Mouse (Mus musculus) WW6 (cell line): ENCODE results near the gene Kif6.

Experiments used
- DNase-seq: peaks from one replicate; pipeline ENCODE4 v3.0.0-alpha.2; 2013; ENCODE audit warnings: low read depth, low spot score

Gene Kif6

DNA sequence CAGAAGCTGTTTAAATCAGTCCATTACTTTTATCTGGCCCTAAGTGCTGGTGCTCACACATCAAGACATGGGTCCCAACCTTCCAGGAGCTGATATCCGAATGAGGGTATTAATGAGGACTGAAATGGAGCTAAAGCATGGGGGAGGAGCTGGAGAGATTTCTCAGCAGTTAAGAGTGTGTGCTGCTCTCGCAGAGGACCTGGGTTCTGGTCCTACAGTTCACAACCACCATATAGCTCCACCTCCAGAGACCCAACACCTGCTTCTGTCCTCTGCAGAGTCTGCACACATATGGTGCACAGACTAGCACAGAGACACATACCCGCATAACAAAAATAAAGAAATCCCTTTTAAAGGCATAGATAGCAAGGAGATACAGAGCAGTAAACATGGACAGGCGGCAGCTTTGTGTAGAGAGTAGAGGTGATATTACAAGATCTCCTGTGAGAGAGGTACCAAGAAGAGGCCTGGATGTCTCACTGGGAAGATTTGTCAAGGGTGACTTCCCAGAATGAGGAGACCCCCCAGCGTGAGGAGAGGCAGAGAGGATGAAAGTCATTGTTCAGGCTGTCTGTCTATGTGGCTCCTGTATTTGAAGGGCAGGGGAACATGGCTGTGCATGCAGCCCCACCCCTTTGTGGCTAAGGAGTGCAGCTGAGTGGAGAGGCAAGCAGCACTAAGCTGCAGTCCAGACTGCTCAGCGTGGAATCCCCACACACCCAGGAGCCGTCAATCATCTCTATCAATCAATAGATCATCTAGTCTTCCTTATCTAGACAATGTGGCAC is 173.4 kb downstream of the Kif6 start:
- DNase-seq = no peak

DNA sequence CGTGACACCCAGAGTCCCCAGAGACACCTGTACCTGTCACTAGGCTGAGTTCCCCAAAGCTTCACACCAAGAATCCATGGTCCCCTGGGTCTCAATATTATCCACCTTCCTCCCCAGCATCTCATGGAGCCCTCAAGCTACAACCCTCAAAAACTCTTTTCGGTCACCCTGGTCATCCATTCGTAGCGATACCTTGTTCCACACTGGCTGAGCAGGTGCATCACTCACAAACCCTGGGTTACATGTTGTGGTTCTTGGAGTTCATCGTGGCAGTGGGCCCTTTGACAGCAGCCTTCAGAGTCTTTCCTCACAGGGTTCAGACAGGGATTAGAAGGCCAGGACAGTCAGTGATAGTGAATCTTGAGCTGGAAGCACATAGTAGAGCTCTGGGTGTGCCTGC is 176.6 kb downstream of the Kif6 start:
- DNase-seq = no peak

DNA sequence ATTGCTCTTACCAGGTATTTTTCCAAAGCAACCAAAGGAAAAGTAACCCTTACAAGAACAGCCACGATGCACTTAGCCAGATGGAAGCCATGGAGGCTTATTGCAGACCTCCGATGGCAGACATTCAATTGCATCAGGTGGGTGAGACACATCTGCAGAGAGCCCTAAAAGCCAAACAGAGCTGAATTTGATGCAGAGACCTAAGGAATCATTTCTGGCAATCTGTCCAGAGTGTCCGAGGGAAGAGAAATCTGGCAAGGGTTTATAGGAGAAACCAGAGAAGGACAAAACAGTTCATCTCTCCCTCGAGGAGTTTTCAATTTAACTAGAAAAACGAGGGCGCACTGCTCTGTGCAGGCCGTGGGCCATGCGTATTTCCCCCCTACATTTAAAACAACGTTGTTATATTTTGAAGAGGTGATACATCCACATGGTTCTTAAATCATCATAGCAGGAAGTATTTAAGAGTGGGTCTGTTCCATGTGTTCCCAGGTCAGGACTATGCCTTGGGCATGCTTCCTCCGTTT is 177.3 kb downstream of the Kif6 start:
- DNase-seq = no peak

DNA sequence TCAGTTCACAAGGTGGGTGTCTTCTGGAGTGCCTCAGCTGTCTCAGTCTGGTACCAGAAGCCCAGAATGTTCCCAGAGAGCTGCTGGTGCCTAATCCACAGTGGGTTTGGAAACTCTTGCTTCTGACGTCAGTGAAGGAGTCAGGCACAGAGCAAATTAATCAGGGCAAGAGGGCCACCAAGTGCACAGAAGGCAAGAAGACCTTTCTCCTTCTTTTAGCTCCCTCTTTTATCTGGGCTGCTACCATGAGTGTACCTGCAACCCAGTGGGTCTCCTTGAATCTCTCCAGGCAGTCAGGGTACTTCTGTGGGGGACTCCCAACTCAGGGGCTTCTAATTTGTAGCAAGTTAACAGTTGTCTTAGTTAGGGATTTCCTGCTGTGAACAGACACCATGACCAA is 178.0 kb downstream of the Kif6 start:
- DNase-seq = no peak

DNA sequence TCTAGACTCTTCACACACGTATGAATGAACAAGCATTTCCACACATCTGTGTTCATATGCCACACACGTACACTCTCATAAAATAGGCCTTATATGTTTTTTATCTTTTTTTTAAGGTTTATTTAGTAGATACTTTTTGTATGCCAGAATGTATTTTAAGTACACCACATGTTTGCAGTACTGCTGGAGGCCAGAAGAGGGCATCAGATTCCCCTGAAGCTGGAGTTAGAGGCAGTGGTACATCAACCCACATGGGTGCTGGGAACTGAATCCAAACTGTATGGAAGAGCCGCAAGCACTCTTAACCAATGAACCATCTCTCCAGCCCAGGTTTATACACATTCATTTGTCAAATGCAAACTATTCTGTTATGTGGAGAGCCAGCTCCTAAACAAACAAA is 179.0 kb downstream of the Kif6 start:
- DNase-seq = no peak

DNA sequence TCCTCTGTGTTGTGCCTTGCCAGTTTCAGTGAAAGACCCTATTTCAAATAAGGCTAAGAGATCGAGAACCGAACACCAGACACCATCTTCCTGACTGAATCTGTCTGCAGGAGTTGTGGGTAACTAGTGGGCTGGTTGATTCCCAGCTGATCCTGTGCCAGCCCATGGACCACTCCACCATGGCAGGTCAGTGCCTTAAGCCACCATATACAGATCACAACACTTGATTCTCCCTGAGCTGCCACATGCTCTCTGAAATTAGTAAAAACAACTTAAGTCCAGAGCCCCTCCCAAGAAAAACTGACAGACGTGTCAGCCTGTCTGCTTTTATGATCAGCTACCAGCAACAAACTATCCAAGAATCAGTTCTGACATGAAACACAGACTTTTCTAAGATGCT is 180.3 kb downstream of the Kif6 start:
- no peak for DNase-seq

DNA sequence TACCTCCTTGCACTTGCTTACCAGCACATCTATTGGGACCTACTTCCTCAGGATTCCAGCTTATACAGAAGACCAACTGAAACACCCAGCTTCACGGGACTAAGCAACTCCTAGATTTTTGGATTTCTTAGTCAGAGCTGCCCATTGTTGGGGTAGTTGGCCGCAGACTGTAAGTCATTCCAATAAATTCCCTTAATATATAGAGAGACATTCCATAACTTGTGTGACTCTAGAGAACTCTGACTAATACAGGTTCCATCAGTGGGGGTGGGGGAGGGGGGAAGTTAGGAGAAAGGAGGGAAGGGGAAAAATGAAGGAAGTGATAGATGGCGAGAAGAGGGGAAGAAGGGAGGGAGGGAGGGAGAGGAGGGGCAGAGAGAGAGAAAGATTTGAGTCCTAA is 181.2 kb downstream of the Kif6 start:
- no peak for DNase-seq

DNA sequence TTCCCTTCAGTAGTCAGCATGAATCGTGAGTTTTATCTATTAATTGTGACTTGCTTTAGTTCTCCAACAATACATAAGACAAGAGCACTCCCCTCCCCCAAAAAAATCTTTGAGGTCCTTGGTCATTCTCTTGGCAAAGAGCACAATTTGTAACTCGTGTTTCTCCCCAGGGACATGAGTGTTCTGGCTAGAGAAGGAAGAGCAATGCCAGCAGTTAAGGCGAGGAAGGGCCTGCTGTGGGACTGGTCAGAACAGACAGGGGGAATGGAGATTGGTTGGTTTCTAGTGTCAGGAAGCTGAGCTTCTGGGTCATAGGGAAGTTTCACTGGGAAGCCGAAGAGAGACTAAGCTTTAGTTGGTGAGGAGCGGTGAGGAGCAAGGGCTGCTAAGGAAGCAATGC is 184.2 kb downstream of the Kif6 start:
- no peak for DNase-seq

DNA sequence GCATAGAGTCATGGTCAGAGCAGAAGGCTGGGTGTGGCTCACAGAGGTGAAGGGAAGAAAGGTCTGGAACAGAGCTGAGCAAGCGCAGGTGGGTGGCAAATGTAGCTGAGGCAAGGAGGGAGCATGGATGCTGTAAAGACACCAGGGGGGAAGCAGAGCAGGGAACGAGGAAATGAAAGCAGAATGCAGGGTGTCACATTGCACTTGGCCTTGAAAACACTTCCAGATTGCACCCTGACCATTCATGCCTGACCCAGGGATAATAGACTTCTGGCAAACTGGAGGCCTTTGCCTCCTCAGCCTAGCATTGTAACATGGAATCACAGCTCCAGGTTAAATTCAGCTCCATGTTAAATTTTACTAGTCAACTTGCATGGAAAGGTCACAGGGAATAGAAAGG is 185.2 kb downstream of the Kif6 start:
- no peak for DNase-seq

DNA sequence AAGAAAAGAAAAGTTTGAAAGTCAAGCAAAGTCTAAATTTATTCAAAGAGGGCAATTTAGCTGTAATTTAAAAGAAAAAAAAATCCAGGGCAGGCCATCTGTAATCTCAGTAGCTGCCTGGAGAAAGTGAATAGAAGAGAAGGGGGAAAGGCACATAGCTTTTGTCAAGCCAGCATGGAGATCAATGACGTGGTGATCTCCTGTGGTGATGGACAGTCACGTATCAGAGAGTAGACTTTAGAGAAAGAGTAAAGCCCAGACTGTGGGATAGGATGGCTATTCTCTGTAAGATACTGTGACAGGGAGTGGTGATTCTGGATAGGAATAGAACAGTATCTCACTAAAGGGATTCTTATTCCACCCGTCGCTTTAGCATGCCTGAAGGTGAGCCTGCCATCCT is 192.5 kb downstream of the Kif6 start:
- no peak for DNase-seq

DNA sequence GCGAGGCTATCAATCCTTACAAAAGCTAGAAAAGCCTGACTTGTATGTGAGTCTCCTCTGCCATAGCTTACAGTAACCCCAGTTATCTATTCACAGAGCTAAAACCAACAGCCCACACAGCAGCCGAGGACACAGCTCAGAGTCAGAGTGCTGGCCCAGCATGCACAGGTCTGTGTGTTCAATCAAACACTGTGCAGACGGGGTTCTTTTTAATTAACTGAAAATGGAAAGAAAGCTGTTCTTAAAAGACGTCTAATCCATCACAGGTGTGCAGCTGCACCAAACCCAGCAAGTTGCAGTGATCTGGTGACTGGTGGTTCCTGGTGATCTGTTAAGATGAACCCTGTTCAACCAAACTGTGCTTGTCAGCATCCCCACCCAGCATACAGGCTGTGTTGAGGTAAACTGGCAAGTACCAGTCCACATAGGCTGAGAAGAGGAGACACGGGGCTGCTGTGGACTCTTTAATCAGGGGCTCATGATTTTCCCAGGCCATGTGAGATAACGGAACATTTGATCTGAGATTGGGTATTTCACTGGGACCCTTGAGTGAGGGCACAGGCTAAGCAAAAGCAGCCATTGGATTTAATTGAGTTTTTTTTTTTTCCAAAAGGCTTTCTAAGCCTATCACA is 193.9 kb downstream of the Kif6 start:
- no peak for DNase-seq

DNA sequence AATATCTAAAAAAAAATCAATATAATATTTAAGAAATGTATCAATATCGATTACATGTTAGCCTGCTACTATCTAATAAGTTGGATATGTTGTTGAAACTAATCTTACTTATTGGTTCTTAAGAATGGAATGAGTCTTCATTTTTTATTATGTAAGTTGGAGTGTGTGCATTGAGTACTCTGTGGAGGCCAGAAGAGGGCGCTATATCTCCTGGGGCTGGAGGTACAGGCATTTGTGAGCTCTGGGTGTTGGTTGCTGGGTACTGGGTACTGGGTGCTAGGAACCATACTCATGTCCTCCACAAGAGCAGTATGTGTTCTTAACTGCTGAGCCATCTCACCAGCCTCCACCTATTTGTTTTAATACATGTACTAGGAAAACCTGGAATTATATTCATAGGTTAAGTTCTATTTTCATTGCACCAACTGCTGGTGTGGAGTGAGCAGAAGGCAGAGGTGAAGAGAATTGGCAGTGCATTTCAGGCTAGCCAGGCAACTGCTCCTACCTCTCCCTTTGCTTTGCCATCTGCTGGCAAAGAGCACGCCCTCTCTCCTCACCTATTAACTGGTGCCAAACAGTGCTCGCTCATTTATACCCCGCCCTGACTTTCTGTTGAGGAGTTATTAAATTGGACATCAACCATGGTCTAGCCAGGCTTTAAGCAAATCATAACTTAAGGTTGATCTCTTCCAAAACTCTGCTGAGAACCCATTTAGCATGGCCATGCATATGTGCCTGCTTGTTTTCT is 199.1 kb downstream of the Kif6 start:
- no peak for DNase-seq

DNA sequence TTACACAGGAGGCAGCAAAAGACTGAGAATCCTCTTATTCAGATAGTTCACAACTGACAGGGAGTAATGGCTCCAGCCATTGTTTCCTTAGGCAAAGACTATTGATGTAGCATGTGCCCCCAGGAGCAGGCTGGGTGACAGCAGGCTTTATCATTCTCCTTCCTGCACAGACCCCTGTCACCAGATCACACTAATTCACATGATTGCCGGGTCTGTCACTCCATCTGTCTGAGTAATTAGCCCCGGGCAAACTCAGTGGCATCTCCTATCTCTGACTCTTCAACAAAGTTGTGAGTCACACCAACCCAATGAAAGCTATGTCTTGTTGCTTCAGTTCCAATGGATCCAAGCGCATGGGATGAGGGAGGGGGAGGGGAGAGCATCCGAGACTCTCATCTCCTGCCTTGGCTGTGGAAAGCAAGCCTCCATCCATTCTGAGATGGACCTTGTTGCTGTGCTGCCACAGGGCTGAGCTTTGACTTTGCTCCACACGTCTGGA is 201.2 kb downstream of the Kif6 start:
- DNase-seq = no peak

DNA sequence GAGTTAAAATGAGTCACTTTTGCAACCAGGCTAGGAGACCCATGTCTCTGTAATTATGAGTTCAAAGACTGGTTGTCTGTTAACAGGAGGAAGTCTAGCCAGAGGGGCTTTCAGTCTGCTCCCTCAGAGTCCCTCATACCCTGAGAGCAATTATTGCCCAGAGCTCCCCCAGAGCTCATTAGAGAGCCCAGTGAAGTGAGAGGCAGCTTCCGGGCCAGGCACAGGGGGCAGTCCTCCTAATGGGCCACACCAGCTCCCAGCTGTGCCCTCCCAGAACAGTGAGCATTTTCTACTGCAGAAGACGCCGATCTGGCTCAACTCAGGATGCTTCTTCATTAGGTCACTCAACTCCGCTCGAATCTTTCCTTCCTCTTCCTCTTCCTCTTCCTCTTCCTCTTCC is 201.8 kb downstream of the Kif6 start:
- no peak for DNase-seq

DNA sequence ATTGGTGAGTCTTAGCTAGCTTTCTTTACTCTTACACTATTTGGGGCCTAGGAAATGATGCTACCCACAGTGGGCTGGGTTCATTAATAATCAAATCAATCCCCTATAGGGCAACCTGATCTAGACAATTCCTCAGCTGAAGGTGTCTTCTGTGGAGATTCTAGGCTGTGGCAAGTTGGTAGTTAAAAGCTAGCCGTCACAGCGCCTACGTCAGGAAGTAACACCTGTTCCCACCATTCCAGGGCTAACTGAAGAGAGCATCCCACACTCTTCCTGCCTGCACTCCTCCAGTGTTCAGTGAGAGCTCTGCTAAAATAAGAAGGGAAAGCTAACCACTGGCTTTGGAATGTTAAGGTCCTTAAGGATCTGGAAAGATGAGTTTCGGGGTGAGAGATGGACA is 205.3 kb downstream of the Kif6 start:
- no peak for DNase-seq

DNA sequence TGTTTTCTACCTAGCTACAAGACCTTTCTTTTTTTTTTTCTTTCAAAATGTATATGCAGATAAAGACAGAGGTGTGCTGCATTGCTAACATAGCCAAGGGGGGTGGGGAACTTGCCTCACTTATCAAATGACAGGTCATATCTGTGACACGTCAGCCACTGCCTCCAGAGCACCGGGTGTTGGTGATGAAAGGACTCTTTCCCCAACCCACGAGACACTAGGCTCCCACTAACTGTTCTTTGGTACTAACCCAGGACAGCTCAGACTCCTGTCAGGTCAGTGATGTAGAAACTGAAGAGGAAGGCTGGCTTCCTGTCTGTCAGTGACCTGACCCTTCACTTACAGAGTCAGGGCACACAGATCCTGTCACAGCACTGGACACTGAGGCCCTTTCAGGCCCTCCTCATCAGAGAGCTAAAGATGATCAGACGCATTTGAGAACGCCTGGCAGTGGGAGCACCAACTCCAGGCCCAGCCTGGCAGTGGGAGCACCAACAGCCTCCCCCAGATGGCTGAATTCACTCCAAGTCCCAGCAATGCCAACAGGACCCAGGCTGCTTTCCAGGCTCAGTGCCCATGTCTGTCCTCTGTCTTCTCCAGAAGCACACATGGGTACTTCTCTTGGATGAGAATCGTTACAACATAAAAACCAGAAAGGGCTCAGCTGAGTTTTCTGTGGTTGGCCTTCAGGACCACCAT is 209.4 kb downstream of the Kif6 start:
- no peak for DNase-seq

DNA sequence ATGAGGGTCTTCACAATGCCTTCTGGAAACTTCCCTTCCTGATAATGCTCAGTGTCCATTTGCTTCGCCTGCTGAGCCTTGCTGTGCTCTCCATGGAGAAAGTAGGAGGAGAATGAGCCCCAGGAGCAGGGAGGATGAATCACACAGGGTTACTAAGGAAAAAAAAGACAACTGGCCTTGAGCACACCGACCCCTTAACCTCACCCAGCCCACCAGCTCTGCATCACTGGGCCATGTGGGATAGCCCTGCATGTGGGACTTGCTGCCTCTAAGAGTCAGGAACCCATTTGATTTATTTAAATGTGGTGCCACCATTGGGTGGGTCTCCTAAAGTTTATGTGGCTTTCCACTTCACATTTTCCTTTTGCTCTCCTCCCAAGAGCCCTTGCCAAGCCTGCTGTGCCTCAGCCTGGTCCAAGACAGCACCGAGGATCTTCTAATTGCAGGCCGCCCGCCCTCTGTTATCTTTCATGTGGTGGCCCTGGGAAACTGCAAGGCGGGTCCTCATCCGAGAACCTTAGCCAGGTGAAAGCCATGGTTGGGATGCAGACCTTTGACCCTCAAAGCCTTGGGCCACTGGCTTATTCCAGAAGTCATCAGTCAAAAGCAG is 210.0 kb downstream of the Kif6 start:
- DNase-seq = no peak

DNA sequence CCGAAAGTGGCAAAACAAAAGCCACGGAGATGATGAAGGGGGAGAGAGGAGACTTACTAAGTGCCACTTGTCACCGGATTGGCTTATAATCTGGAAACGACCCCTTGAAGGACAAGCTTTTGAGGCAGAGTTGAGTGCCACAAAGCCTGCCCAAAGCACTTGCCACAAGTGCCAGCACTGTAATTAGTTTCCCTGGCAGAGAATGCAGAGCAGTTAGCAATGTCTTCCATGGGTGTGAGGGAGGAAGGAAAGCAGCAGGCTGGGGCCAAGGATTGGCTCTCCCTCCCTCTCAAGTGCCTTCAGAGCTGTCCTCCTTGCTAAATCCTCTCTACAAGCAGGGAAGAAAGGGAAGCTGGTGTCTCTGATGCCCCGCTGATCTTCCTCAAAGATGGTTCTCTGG is 210.9 kb downstream of the Kif6 start:
- DNase-seq = no peak

DNA sequence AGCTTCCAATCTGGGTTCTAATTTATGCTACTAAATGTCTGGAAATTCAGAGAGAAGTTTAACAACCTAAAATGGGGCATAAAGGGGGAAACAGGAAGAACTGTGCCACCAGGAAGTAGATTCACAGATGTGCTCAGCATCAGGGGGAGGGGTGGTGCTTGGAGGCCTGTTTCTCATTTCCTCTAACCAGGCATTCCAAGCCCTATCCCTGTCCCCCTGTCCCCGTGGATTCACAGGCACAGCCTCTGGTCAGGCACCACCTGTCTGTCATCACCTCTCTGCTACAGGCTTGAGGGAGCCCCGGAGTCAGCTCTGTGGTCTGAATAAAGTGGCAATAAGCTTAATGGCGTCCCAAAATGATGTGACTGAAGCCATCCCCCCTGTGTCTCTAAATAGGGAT is 216.8 kb downstream of the Kif6 start:
- DNase-seq = no peak

DNA sequence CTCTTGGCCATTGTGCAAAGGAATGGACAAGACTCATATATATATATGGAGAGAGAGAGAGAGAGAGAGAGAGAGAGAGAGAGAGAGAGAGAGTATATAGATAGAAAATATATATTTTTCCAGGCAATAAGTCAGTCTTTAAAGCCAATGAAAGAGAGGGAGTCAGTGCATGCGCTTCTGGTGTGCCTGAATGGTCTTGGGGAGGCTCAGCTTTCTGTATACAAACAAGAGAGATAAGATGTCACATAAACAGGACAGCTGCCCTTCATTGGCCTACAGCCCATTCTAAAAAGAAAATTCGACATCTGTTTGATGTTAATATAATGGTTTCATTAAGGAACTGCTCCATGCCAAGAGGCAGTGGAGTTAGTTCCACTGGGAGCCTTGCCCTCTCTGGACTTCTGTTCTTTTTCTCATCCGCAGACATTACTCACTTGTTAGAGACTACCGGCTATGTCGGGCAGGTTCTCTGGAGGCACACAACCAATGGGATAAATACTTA is 219.2 kb downstream of the Kif6 start:
- DNase-seq = no peak

DNA sequence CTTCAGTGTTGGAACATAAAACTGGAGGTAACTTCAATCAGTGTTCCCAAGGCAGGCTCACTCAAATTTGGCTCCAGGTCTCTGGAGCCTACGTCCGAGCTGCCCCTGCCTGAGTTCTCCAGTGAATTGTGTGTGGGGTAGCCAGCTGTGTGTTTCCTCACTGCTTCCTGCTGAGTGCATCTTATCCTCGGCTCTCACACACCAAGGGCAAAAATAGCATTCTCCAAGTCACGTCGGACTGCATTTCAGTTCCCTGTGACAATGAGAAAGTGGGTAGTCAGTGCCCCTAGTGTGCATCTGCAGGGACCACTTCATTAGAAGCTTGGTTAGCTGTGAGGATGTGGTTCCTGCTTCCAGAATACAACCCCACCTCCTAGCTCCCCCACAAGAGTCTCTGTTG is 222.5 kb downstream of the Kif6 start:
- DNase-seq = no peak
